Mouse (Mus musculus) neural tube, embryonic 13.5 days (tissue): ENCODE measurements around the gene Kif28. TPM values are rescaled to one million over a fixed set of nuclear protein-coding genes. Genes with fewer than 3 reads are reported as not detected.

Experiments
- ATAC-seq: fragments of 200-750 bp; cut with Nextera tagmentation; 2 replicates; pipeline ENCODE4 v1.8.0; 2017; ENCODE audit warnings: low read depth, mild to moderate bottlenecking, moderate TSS enrichment, moderate library complexity
- H3K27ac ChIP-seq: fragments of 300-500 bp; sonication (generic); replicated peaks from 2 replicates; pipeline ENCODE4 v1.5.1; 2015; ENCODE audit warnings: moderate library complexity, mild to moderate bottlenecking, inconsistent platforms
- H3K27me3 ChIP-seq: fragments of 300-500 bp; sonication (generic); 2 replicates; pipeline ENCODE4 v1.6.1; 2015; ENCODE audit warnings: mild to moderate bottlenecking, inconsistent platforms
- H3K36me3 ChIP-seq: fragments of 300-500 bp; sonication (generic); 2 replicates; pipeline ENCODE4 v1.6.1; 2015; ENCODE audit warnings: mild to moderate bottlenecking, inconsistent platforms
- H3K4me1 ChIP-seq: fragments of 300-500 bp; sonication (generic); replicated peaks from 2 replicates; pipeline ENCODE4 v1.6.1; 2015; ENCODE audit warnings: inconsistent platforms
- H3K4me2 ChIP-seq: fragments of 300-500 bp; sonication (generic); 2 replicates; pipeline ENCODE4 v1.6.1; 2015; ENCODE audit warnings: inconsistent platforms, mild to moderate bottlenecking, moderate library complexity
- H3K4me3 ChIP-seq: fragments of 300-500 bp; sonication (generic); 2 replicates; pipeline ENCODE4 v1.5.1; 2015; ENCODE audit warnings: mild to moderate bottlenecking, inconsistent platforms
- H3K9ac ChIP-seq: fragments of 300-500 bp; sonication (generic); 2 replicates; pipeline ENCODE4 v1.6.1; 2015; ENCODE audit warnings: moderate library complexity, mild to moderate bottlenecking, inconsistent platforms
- H3K9me3 ChIP-seq: fragments of 300-500 bp; sonication (generic); 2 replicates; pipeline ENCODE4 v1.6.1; 2016; ENCODE audit warnings: inconsistent platforms
- WGBS: fragments of 180-500 bp; shearing (Covaris S2); methylation state at CpG from one replicate; pipeline ENCODE4 v1.1.7; 2015; 5-methylcytosine and 5-hydroxymethylcytosine counted together
- polyA plus RNA-seq: library from polyadenylated mRNA; unstranded; fragments of >200 nt; fragmentation: Nextera tagmentation; extraction: Ambion mirVana; gene quantifications from 2 replicates; pipeline ENCODE4 v1.2.1, GENCODE M21; 2015

Gene Kif28
- polyA plus RNA-seq, result not detected in 2 replicates

DNA sequence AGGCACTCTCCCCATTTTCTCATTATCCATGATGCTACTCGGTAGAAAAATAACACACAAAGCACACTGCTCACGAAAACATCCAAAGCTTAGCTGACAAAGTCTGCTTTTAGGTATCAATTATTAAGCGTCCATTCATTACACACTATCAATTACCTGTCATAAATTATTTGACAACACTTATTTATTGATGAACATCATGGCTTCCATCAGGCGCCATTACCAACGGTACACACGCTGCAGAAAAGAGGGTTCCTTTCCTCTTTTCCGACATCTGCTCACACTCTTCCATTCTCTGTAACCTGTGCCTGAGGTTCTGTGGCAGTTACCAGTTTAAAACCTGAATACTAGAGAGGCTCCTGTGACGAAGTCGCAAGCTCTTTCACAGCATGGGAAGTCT lies at the start of gene Kif28:
TSS of gene Kif28 (minus strand) at position 101 of the 400 bp plus-strand sequence.
- no peaks in the 10 kb centered on the region for H3K9me3 ChIP-seq
- H3K9ac ChIP-seq, result no peak within 1 kb of the TSS
- no peaks in the 10 kb centered on the region for H3K27me3 ChIP-seq
- no peak within 1 kb of the TSS for H3K4me2 ChIP-seq
- H3K4me3 ChIP-seq, result no peak within 1 kb of the TSS
- H3K36me3 ChIP-seq, result peaks cover 58% of the 10 kb centered on the region
- peaks cover 1% of the 10 kb centered on the region; the same call in 1 of the 2 replicates for H3K4me1 ChIP-seq
- 94% methylated on average over 9 of the region's 9 CpGs for WGBS
- no peak within 1 kb of the TSS for H3K27ac ChIP-seq
- ATAC-seq, result no peak

DNA sequence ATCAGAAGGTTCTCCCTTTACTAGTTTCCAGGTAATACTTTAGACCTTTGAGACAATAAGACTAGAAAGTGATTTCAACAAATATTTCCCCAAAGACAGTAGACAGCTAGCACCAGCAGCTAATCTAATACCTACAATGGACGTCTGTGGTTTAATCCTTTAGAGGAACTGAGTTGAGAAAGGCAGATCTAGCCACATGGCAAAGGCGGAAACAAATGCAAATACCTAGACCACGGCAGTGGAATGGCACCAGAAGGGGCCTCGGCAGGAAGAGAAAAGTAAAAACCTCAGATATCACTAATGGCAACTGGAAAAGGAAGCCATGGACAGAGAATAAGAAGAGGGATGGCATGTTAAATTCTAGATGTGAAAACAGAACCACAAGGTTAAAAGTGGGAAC lies 42.2 kb upstream of the Kif28 start:
- H3K4me3 ChIP-seq, result no peak overlapping the region
- H3K9ac ChIP-seq, result no peak overlapping the region
- no peaks in the 10 kb centered on the region for H3K9me3 ChIP-seq
- H3K36me3 ChIP-seq, result peaks cover 83% of the 10 kb centered on the region
- 81% methylated on average over 4 of the region's 4 CpGs for WGBS
- no peak overlapping the region for H3K27ac ChIP-seq
- H3K27me3 ChIP-seq, result no peaks in the 10 kb centered on the region
- no peaks in the 10 kb centered on the region for H3K4me1 ChIP-seq
- no peak overlapping the region for H3K4me2 ChIP-seq
- no peak for ATAC-seq

DNA sequence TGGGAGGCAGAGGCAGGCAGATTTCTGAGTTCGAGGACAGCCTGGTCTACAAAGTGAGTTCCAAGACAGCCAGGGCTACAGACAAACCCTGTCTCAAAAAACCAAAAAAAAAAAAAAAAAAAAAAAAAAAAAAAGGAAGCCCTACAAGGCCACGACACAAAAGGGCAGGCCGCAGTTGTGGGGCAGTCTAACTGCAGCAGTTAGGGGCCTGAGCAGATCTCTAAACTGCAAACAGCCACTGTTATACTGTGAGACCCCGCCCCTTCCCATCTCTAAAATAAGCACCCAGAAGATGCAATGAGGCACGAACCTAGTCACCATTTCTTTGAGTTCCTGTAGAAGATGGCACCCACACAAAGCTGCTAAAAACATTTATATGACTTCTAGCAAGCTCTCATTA lies 40.4 kb upstream of the Kif28 start:
- Histone ChIP-seq H3K4me3 (no peak overlapping the region), H3K9ac (no peak overlapping the region), H3K36me3 (peaks cover 81% of the 10 kb centered on the region), H3K27ac (no peak overlapping the region), H3K4me2 (no peak overlapping the region), H3K9me3 (no peaks in the 10 kb centered on the region), H3K4me1 (no peaks in the 10 kb centered on the region), H3K27me3 (no peaks in the 10 kb centered on the region)
- 94% methylated on average over 5 of the region's 5 CpGs for WGBS
- no peak for ATAC-seq

DNA sequence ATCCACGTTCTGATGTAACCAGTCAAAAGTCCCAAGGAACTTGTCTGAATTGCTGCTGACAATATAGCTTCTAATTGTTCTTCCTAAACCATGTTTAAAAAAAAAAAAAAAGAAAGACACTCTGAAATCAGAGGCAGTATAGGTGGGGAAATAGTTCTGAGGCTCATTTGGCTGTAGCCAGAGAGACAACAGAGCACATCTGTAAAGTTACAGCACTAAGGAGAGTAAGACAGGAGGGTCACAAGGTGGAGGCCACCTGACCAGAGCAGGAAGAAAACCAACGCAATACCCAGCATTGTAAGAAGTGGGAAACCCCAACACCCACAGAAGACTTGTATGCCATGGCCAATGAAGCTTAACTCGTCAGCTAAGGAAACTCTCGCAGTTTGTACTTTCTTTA lies 39.0 kb upstream of the Kif28 start:
- H3K9me3 ChIP-seq, result no peaks in the 10 kb centered on the region
- no peaks in the 10 kb centered on the region for H3K4me1 ChIP-seq
- no peak overlapping the region for H3K27ac ChIP-seq
- ATAC-seq, result no peak
- H3K27me3 ChIP-seq, result no peaks in the 10 kb centered on the region
- no peak overlapping the region for H3K4me2 ChIP-seq
- no peak overlapping the region for H3K4me3 ChIP-seq
- WGBS, result 84% methylated on average over 4 of the region's 4 CpGs
- H3K36me3 ChIP-seq, result peaks cover 83% of the 10 kb centered on the region
- H3K9ac ChIP-seq, result no peak overlapping the region

DNA sequence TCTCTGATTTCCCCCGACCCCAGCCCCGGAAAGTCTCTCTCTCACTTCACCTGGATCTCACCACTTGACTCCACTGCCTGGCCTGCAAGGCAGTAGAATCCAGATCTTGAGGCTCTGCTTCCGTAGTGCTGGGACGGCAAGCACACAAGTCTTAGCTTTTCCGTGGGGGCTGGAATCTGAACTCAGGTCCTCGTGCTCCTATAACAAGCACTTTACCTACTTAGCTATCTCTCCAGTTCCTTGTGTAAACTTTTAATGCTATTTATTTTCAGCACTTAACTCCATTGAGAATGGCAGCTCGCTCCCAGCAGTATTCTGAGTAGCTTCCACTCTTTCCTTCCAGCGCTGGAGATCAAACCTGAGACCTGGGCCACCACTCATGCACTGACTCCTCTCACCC lies 31.8 kb upstream of the Kif28 start:
- Histone ChIP-seq H3K27me3 (no peaks in the 10 kb centered on the region), H3K4me2 (no peak overlapping the region), H3K4me3 (no peak overlapping the region), H3K27ac (no peak overlapping the region), H3K9ac (no peak overlapping the region), H3K4me1 (no peaks in the 10 kb centered on the region), H3K9me3 (no peaks in the 10 kb centered on the region), H3K36me3 (peaks cover 84% of the 10 kb centered on the region)
- 95% methylated on average over 8 of the region's 8 CpGs for WGBS
- ATAC-seq, result no peak

DNA sequence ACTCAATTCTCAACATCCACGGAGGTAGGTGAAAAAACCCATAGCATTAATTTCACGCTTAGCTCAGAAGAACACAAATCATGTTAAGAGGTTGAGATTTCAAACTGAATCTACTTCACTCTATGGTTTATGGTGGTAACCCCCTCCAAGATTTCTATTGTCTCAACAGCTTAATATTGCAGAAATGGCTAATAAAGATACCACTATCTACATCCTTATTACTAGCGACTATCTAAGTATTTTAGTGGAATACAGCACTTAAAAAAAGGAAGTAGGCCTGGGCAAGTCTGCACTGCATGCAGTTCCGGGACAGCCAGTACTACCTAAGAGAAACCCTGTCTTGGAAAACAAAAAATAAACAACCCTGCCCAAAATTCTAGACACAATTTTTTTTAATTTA lies 15.5 kb upstream of the Kif28 start:
- 87% methylated on average over 4 of the region's 4 CpGs for whole genome bisulfite sequencing
- H3K4me1 ChIP-seq, result no peaks in the 10 kb centered on the region
- no peaks in the 10 kb centered on the region for H3K9me3 ChIP-seq
- ATAC-seq, result no peak
- no peaks in the 10 kb centered on the region for H3K27me3 ChIP-seq
- H3K4me3 ChIP-seq, result no peak overlapping the region
- no peak overlapping the region for H3K4me2 ChIP-seq
- H3K9ac ChIP-seq, result no peak overlapping the region
- H3K36me3 ChIP-seq, result peaks cover 73% of the 10 kb centered on the region
- H3K27ac ChIP-seq, result no peak overlapping the region

DNA sequence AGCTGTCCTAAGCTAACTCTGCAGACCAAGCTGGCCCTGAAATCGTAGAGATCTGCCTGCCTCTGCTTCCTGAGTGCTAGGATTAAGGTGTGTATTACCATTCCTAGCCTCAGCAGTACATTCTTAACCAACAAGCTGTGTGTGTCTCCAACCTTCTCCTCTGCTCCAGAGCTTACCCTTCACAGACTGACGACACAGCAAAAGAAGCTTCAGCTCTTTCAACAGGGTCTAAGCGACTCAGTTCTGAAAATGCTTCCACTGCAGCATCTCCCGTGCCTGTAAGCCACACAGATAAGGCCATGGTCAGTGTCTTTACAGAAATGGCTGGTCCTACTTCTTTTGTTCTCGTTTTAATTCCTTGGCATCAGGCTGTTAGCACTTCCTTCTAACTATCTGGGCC lies 15.0 kb upstream of the Kif28 start:
- H3K4me1 ChIP-seq, result no peaks in the 10 kb centered on the region
- H3K9ac ChIP-seq, result no peak overlapping the region
- WGBS, result 93% methylated on average over 5 of the region's 5 CpGs
- no peak for ATAC-seq
- H3K27ac ChIP-seq, result no peak overlapping the region
- H3K36me3 ChIP-seq, result peaks cover 74% of the 10 kb centered on the region
- H3K4me2 ChIP-seq, result no peak overlapping the region
- no peaks in the 10 kb centered on the region for H3K27me3 ChIP-seq
- H3K9me3 ChIP-seq, result no peaks in the 10 kb centered on the region
- no peak overlapping the region for H3K4me3 ChIP-seq

DNA sequence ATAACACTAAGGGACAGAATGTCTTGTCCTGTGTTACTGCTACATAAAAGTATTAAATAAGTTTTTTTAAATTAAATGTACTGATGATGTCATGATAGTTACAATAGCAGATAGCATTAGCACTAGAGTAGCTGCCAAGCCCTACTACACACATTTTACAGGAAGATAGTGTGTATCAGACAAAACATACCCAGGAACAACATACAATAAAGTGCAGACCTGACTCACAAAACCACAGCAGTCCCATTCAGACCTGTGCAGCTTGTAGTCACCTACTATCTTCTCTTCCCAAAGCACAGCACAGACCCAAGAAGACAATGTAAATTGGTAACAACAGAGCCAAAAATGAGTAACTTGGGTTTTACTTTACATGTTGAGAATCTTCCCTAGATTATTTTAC lies 11.4 kb upstream of the Kif28 start:
- ATAC-seq, result no peak
- H3K27me3 ChIP-seq, result no peaks in the 10 kb centered on the region
- no peak overlapping the region for H3K27ac ChIP-seq
- no peaks in the 10 kb centered on the region for H3K9me3 ChIP-seq
- H3K9ac ChIP-seq, result no peak overlapping the region
- H3K4me1 ChIP-seq, result no peaks in the 10 kb centered on the region
- no peak overlapping the region for H3K4me3 ChIP-seq
- no peak overlapping the region for H3K4me2 ChIP-seq
- peaks cover 74% of the 10 kb centered on the region for H3K36me3 ChIP-seq

DNA sequence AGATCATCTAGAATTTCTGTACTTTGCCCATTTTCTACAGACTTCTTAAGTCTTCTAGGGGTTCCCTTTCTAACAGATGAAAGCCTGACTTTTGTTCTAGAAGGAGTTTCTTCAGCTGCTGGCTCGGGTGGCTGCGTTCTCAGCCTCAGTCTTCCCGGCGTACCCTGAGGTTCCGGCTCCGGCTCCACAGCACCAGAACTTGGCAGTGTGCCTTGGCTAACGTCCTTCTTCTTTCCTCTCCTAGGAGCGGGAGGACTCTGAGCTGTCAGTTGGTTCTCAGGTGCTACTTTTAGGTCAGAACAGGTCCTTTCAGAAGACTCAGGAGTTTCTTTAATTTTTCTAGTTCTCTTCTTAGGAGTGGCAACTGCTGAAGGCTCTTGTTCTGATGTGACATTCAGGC lies 7.9 kb upstream of the Kif28 start:
- no peak for ATAC-seq
- 95% methylated on average over 8 of the region's 8 CpGs for WGBS
- Histone ChIP-seq H3K27me3 (no peaks in the 10 kb centered on the region), H3K4me3 (no peak overlapping the region), H3K9ac (no peak overlapping the region), H3K27ac (no peak overlapping the region), H3K4me1 (peaks cover 6% of the 10 kb centered on the region; the same call in 1 of the 2 replicates), H3K9me3 (no peaks in the 10 kb centered on the region), H3K4me2 (no peak overlapping the region), H3K36me3 (peaks cover 68% of the 10 kb centered on the region)

DNA sequence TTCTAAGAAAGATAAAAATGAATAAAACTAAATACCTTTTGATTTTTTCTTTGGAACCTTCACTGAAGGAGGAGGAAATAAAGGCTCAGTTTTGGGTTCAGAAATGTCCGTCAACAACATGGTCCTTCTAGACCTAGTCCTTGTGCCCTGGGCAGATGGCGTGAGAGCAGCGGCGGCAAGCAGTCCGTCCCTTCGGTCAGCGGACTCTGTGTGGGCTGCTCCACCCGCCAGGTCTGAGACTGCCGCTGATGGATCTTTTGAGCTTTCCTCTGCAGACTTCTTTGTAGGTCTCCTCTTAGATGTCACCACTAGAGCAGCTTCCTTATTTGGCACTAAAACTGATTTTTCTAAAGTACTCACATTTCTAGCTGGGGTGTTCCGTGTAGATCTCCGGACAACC lies 7.2 kb upstream of the Kif28 start:
- Histone ChIP-seq H3K9ac (no peak overlapping the region), H3K4me1 (peaks cover 6% of the 10 kb centered on the region; the same call in 1 of the 2 replicates), H3K27ac (no peak overlapping the region), H3K27me3 (no peaks in the 10 kb centered on the region), H3K9me3 (no peaks in the 10 kb centered on the region), H3K4me2 (no peak overlapping the region), H3K36me3 (peaks cover 69% of the 10 kb centered on the region), H3K4me3 (no peak overlapping the region)
- no peak for ATAC-seq
- WGBS, result 96% methylated on average over 11 of the region's 11 CpGs

DNA sequence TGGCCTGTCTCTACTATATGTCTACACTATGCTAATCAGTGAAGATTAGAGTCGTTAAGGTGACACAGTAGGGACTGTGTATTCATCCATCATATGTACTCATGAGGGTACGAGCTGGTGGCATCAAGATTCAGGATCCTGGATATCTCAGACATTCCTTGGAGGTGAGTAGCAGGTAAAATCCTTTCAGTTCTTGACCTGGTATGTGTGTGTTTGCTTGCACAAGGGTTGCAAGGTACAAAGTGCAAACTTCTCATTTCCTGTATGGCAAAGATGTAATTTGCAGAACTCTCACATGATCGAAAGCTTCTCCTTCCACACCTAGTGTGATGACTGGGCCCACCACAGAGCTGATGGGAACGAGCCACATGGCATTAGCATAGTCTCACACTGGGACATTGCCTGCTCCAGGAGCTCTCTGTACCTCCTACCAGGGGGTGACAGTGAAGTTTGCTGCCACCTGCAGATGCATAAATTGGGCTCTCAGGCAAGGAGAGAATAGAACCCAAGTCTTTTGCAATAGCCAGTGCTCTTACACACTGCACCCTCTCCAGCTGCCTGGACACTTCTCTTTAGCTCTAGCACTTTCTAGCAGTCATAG lies 1.4 kb downstream of the Kif28 start:
- no peak overlapping the region for H3K9ac ChIP-seq
- H3K4me3 ChIP-seq, result no peak overlapping the region
- peaks cover 52% of the 10 kb centered on the region for H3K36me3 ChIP-seq
- no peaks in the 10 kb centered on the region for H3K4me1 ChIP-seq
- WGBS, result 80% methylated on average over 4 of the region's 4 CpGs
- no peaks in the 10 kb centered on the region for H3K27me3 ChIP-seq
- no peak overlapping the region for H3K4me2 ChIP-seq
- H3K27ac ChIP-seq, result no peak overlapping the region
- no peak for ATAC-seq
- H3K9me3 ChIP-seq, result no peaks in the 10 kb centered on the region

DNA sequence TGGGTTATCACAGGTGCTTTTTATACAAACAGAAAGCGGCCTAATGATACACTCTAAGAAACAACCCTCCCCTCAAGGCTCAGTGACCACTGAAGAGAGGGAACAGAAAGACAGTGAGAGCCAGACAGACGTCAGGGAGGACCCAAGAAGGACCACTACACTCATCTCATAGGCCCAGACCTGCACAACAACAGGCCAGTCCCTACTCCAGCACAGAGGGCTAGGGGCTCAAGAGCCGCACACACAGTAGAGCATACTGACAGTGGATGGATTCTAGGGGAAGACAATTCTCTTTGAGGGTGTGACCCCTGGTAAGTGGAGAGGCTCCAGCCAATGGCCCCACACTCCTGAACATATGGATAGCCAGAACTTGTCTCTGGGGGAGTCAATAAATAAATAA lies 8.6 kb downstream of the Kif28 start:
- Histone ChIP-seq H3K27ac (no peak overlapping the region), H3K4me2 (no peak overlapping the region), H3K4me1 (no peaks in the 10 kb centered on the region), H3K36me3 (no peaks in the 10 kb centered on the region), H3K9me3 (no peaks in the 10 kb centered on the region), H3K4me3 (no peak overlapping the region), H3K27me3 (no peaks in the 10 kb centered on the region), H3K9ac (no peak overlapping the region)
- ATAC-seq, result no peak
- 80% methylated on average over 3 of the region's 3 CpGs for WGBS
